Mouse (Mus musculus) olfactory bulb, adult 2 months (tissue): ENCODE results near the gene Spag16.

Experiments
- CTCF ChIP-seq: fragments of 200-500 bp; IDR thresholded peaks from 2 replicates; pipeline ENCODE4 v1.5.1; 2012; ENCODE audit warnings: low read depth, mild to moderate bottlenecking, low read length, moderate library complexity; ENCODE audit not compliant: insufficient read depth
- POLR2A ChIP-seq: fragments of 200-500 bp; IDR thresholded peaks from 2 replicates; pipeline ENCODE4 v1.6.1; 2012; ENCODE audit warnings: mild to moderate bottlenecking, low read depth, low read length, moderate library complexity; ENCODE audit not compliant: insufficient read depth

DNA sequence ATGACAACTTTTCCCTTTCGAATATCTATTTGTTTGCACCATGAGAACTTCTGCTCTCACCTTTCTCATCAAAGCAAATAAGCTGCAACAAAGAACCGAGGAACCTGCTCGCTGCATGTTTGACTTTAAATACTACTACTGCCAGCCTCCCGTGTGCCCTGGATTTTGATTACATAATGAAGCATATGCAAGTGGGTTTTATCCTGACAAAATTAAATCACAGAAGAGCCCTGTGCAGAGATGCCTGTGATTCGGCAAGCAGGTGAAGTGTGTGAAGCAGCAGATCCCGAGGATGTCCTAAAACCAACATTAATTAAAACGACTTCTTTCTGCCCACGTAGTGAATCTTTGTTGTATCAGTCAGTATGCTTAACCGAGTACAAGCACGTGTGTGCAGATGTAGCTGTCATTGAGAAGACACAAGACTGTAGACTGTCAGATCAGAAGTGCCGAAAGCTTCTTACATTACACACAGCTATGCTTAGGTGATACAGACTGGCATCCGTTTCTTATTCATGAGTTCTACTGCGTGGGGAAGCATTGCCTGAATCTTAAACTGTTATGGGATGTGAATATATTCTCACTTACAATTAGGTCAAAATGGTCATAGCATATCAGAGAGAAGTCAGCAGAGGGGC, 489.5 kb downstream of the Spag16 start:
- TF ChIP-seq CTCF (no peak), POLR2A (no peak)
